Mouse (Mus musculus): ENCODE data around the gene Tnfrsf17. TPM values are rescaled to one million over a fixed set of nuclear protein-coding genes. Genes with fewer than 3 reads are reported as not detected.
"Not testable (repeated sequence)": the region's sequence is repeated elsewhere in the genome, so short reads cannot be mapped to it uniquely, and the experiment has no call there.

Tnfrsf17 gene
- polyA plus RNA-seq, 1 experiment, result 0.36 TPM

GRCm38 (mm10) chr16:11331030-11331429, 17.4 kb downstream of the Tnfrsf17 start:
- Histone ChIP-seq H3K4me3 (replicated peaks; ENCODE audit: extremely low read depth, low read depth, low read length) (no peak overlapping the region), H3K4me1 (ENCODE audit: control insufficient read depth, insufficient read depth, low read length) (peaks cover 2% of the 10 kb centered on the region; the same call in 1 of the 2 replicates)
- DNase-seq, result no peak
- WGBS, result 96% methylated on average over 1 of the region's 1 CpGs
- no peak for TF ChIP-seq POLR2A (IDR thresholded peaks at IDR 0.05; ENCODE audit: borderline replicate concordance, extremely low read depth, low read depth, low read length)
- TF ChIP-seq CTCF (IDR thresholded peaks at IDR 0.05; ENCODE audit: insufficient read depth, low read length), result no peak

- peak; percentile 12 for DNase-seq
- peaks cover 4% of the 10 kb centered on the region for H3K4me1 ChIP-seq (ENCODE audit: control insufficient read depth, insufficient read depth, low read length)
- TF ChIP-seq CTCF (IDR thresholded peaks at IDR 0.05; ENCODE audit: insufficient read depth, low read length) (no peak), POLR2A (IDR thresholded peaks at IDR 0.05; ENCODE audit: borderline replicate concordance, extremely low read depth, low read depth, low read length) (no peak)
- 61% methylated on average over 4 of the region's 4 CpGs for WGBS
- H3K4me3 ChIP-seq (replicated peaks; ENCODE audit: extremely low read depth, low read depth, low read length), result no peak overlapping the region
Observed at GRCm38 (mm10) chr16:11343292-11343815, 29.7 kb downstream of the Tnfrsf17 start.

GRCm38 (mm10) chr16:11351903-11352302, 38.3 kb downstream of the Tnfrsf17 start:
- WGBS, result 39% methylated on average over 7 of the region's 7 CpGs
- H3K4me3 ChIP-seq (replicated peaks; ENCODE audit: extremely low read depth, low read depth, low read length), result no peak overlapping the region
- TF ChIP-seq CTCF (IDR thresholded peaks at IDR 0.05; ENCODE audit: insufficient read depth, low read length), result no peak
- no peak for TF ChIP-seq POLR2A (IDR thresholded peaks at IDR 0.05; ENCODE audit: borderline replicate concordance, extremely low read depth, low read depth, low read length)
- DNase-seq, result no peak
- H3K4me1 ChIP-seq (ENCODE audit: control insufficient read depth, insufficient read depth, low read length), result no peaks in the 10 kb centered on the region

GRCm38 (mm10) chr16:11359173-11359572, 45.6 kb downstream of the Tnfrsf17 start:
- no peak overlapping the region for H3K4me3 ChIP-seq (replicated peaks; ENCODE audit: extremely low read depth, low read depth, low read length)
- DNase-seq, result no peak
- WGBS, result 68% methylated on average over 5 of the region's 5 CpGs
- TF ChIP-seq POLR2A (IDR thresholded peaks at IDR 0.05; ENCODE audit: borderline replicate concordance, extremely low read depth, low read depth, low read length), result no peak
- no peak for TF ChIP-seq CTCF (IDR thresholded peaks at IDR 0.05; ENCODE audit: insufficient read depth, low read length)
- H3K4me1 ChIP-seq (ENCODE audit: control insufficient read depth, insufficient read depth, low read length), result no peaks in the 10 kb centered on the region

- WGBS, result 58% methylated on average over 10 of the region's 10 CpGs
- no peak for TF ChIP-seq POLR2A (IDR thresholded peaks at IDR 0.05; ENCODE audit: borderline replicate concordance, extremely low read depth, low read depth, low read length)
- no peak for TF ChIP-seq CTCF (IDR thresholded peaks at IDR 0.05; ENCODE audit: insufficient read depth, low read length)
- no peak for DNase-seq
- Histone ChIP-seq H3K4me1 (ENCODE audit: control insufficient read depth, insufficient read depth, low read length) (no peaks in the 10 kb centered on the region), H3K4me3 (replicated peaks; ENCODE audit: extremely low read depth, low read depth, low read length) (no peak overlapping the region)
Observed at GRCm38 (mm10) chr16:11359919-11360318, 46.3 kb downstream of the Tnfrsf17 start.

GRCm38 (mm10) chr16:11360576-11360975, 47.0 kb downstream of the Tnfrsf17 start:
- not testable (repeated sequence) for H3K4me1 ChIP-seq (ENCODE audit: control insufficient read depth, insufficient read depth, low read length); H3K4me3 ChIP-seq (replicated peaks; ENCODE audit: extremely low read depth, low read depth, low read length); DNase-seq
- 98% methylated on average over 2 of the region's 2 CpGs for WGBS

- no peak for DNase-seq
- 71% methylated on average over 5 of the region's 5 CpGs for WGBS
- Histone ChIP-seq H3K4me3 (replicated peaks; ENCODE audit: extremely low read depth, low read depth, low read length) (no peak overlapping the region), H3K4me1 (ENCODE audit: control insufficient read depth, insufficient read depth, low read length) (no peaks in the 10 kb centered on the region)
- TF ChIP-seq POLR2A (IDR thresholded peaks at IDR 0.05; ENCODE audit: borderline replicate concordance, extremely low read depth, low read depth, low read length) (no peak), CTCF (IDR thresholded peaks at IDR 0.05; ENCODE audit: insufficient read depth, low read length) (no peak)
Observed at GRCm38 (mm10) chr16:11365626-11366025, 52.0 kb downstream of the Tnfrsf17 start.

- no peak for DNase-seq
- Histone ChIP-seq H3K4me1 (ENCODE audit: control insufficient read depth, insufficient read depth, low read length) (no peaks in the 10 kb centered on the region), H3K4me3 (replicated peaks; ENCODE audit: extremely low read depth, low read depth, low read length) (no peak overlapping the region)
- WGBS, result 67% methylated on average over 1 of the region's 1 CpGs
- TF ChIP-seq CTCF (IDR thresholded peaks at IDR 0.05; ENCODE audit: insufficient read depth, low read length) (no peak), POLR2A (IDR thresholded peaks at IDR 0.05; ENCODE audit: borderline replicate concordance, extremely low read depth, low read depth, low read length) (no peak)
Observed at GRCm38 (mm10) chr16:11366851-11367250, 53.2 kb downstream of the Tnfrsf17 start.

GRCm38 (mm10) chr16:11368412-11368811, 54.8 kb downstream of the Tnfrsf17 start:
- WGBS, result 93% methylated on average over 3 of the region's 3 CpGs
- no peak for TF ChIP-seq POLR2A (IDR thresholded peaks at IDR 0.05; ENCODE audit: borderline replicate concordance, extremely low read depth, low read depth, low read length)
- TF ChIP-seq CTCF (IDR thresholded peaks at IDR 0.05; ENCODE audit: insufficient read depth, low read length), result no peak
- no peaks in the 10 kb centered on the region for H3K4me1 ChIP-seq (ENCODE audit: control insufficient read depth, insufficient read depth, low read length)
- no peak for DNase-seq
- no peak overlapping the region for H3K4me3 ChIP-seq (replicated peaks; ENCODE audit: extremely low read depth, low read depth, low read length)

- TF ChIP-seq CTCF (IDR thresholded peaks at IDR 0.05; ENCODE audit: insufficient read depth, low read length) (no peak), POLR2A (IDR thresholded peaks at IDR 0.05; ENCODE audit: borderline replicate concordance, extremely low read depth, low read depth, low read length) (no peak)
Observed at GRCm38 (mm10) chr16:11369162-11369561, 55.5 kb downstream of the Tnfrsf17 start.

More at GRCm38 (mm10) chr16:11369162-11369561, 55.5 kb downstream of the Tnfrsf17 start:
- WGBS, result 54% methylated on average over 4 of the region's 4 CpGs
- no peaks in the 10 kb centered on the region for H3K4me1 ChIP-seq (ENCODE audit: control insufficient read depth, insufficient read depth, low read length)
- no peak for DNase-seq
- no peak overlapping the region for H3K4me3 ChIP-seq (replicated peaks; ENCODE audit: extremely low read depth, low read depth, low read length)
